Comparison of ENCODE assay signal across 30 mouse cellular contexts in the genomic region with DNA sequence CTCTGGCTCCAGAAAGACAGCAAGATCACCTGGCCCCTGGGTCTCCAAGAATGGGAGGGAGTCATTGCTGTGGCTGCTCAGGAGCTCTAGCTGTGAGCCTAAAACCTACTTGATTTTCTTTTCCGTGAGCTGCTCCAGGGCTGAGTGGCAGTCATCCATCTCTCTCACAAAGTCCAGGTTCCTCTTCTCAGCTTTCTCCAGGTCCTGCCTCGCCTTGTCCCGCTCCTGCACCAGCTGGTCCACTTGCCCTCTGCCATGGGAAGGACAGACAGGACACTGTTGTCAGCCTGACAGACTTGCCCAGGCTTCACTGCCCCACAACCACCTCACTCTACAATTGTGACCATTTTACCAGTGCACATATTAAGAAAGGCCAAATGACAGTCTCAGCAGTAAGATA.
"Had no signal": no experiment of that assay in that cellular context is flagged by ENCODE, and none has a peak within 500 bp of the region (broad histone marks: within the 10 kb centered on the region; RNA-seq: fewer than 3 reads in every experiment).

No protein-coding gene starts in this region.

- H3K9ac ChIP-seq: limb, embryonic 12.5 days; limb, embryonic 13.5 days; limb, embryonic 15.5 days; liver, embryonic 13.5 days; liver, embryonic 14.5 days; liver, embryonic 15.5 days; liver, postnatal 0 days; lung, embryonic 14.5 days; lung, embryonic 15.5 days; midbrain, embryonic 12.5 days; midbrain, embryonic 13.5 days; midbrain, embryonic 15.5 days; neural tube, embryonic 12.5 days had no signal

- DNase-seq: left cerebral cortex, postnatal 4 days; liver, embryonic 13.5 days; liver, postnatal 0 days; lung, adult 18-20 months; lung, adult 2 months; lung, embryonic 14.5 days; lung, postnatal 10 days; lung, postnatal 14 days; lung, postnatal 36 days; lung, postnatal 4 days; midbrain, embryonic 14.5 days had no signal

- H3K27me3 ChIP-seq: limb, embryonic 12.5 days; limb, embryonic 13.5 days; limb, embryonic 15.5 days; liver, embryonic 13.5 days; liver, embryonic 15.5 days; lung, embryonic 15.5 days; megakaryocyte, embryonic 14.5 days; midbrain, embryonic 12.5 days; midbrain, embryonic 13.5 days; midbrain, embryonic 15.5 days; neural tube, embryonic 12.5 days had no signal

- H3K4me3 ChIP-seq: limb, embryonic 10.5 days; limb, embryonic 12.5 days; limb, embryonic 13.5 days; limb, embryonic 15.5 days; liver, embryonic 13.5 days; liver, embryonic 15.5 days; lung, embryonic 15.5 days; megakaryocyte, embryonic 14.5 days; midbrain, embryonic 10.5 days; midbrain, embryonic 12.5 days; midbrain, embryonic 13.5 days; midbrain, embryonic 15.5 days; myocyte; neural tube, embryonic 12.5 days had no signal

- H3K9me3 ChIP-seq: limb, embryonic 10.5 days; limb, embryonic 12.5 days; limb, embryonic 13.5 days; limb, embryonic 15.5 days; liver, embryonic 13.5 days; liver, embryonic 15.5 days; lung, embryonic 15.5 days; megakaryocyte, embryonic 14.5 days; midbrain, embryonic 10.5 days; midbrain, embryonic 12.5 days; midbrain, embryonic 13.5 days; midbrain, embryonic 15.5 days; neural tube, embryonic 12.5 days had no signal

- H3K27ac ChIP-seq: limb, embryonic 10.5 days; limb, embryonic 12.5 days; limb, embryonic 13.5 days; limb, embryonic 15.5 days; liver, embryonic 13.5 days; liver, embryonic 14.5 days; liver, embryonic 15.5 days; lung, embryonic 15.5 days; macrophage; midbrain, embryonic 10.5 days; midbrain, embryonic 12.5 days; midbrain, embryonic 13.5 days; midbrain, embryonic 15.5 days; neural tube, embryonic 12.5 days had no signal

- ATAC-seq: liver, postnatal 0 days; lung, postnatal 0 days; midbrain, embryonic 13.5 days; midbrain, embryonic 15.5 days; midbrain, embryonic 16.5 days had no signal

- H3K4me1 ChIP-seq: limb, embryonic 10.5 days; limb, embryonic 12.5 days; limb, embryonic 13.5 days; limb, embryonic 15.5 days; liver, embryonic 13.5 days; liver, embryonic 15.5 days; lung, embryonic 15.5 days; midbrain, embryonic 10.5 days; midbrain, embryonic 12.5 days; midbrain, embryonic 13.5 days; midbrain, embryonic 15.5 days; neural tube, embryonic 12.5 days had no signal

- H3K36me3 ChIP-seq: midbrain, embryonic 15.5 days had no signal

- H3K4me2 ChIP-seq: limb, embryonic 12.5 days; limb, embryonic 13.5 days; limb, embryonic 15.5 days; liver, embryonic 11.5 days; liver, embryonic 13.5 days; liver, embryonic 15.5 days; lung, embryonic 14.5 days; lung, embryonic 15.5 days; midbrain, embryonic 11.5 days; midbrain, embryonic 12.5 days; midbrain, embryonic 13.5 days; midbrain, embryonic 15.5 days; neural tube, embryonic 12.5 days had no signal
